Mouse (Mus musculus) kidney, embryonic 14.5 days (tissue): ENCODE results near the gene 1700069L16Rik. TPM values are rescaled to one million over a fixed set of nuclear protein-coding genes. Genes with fewer than 3 reads are reported as not detected.

ENCODE experiments used
- ATAC-seq: fragments of 200-750 bp; cut with Nextera tagmentation; 2 replicates; pipeline ENCODE4 v1.8.0; 2017; ENCODE audit warnings: moderate number of reproducible peaks, mild to moderate bottlenecking, moderate TSS enrichment, moderate library complexity; ENCODE audit not compliant: low FRiP score, low TSS enrichment
- H3K27ac ChIP-seq: fragments of 300-500 bp; sonication (generic); 2 replicates; pipeline ENCODE4 v1.5.1; 2014; ENCODE audit warnings: low read depth, mild to moderate bottlenecking, low read length, moderate library complexity, mixed read lengths
- H3K27me3 ChIP-seq: fragments of 300-500 bp; sonication (generic); 2 replicates; pipeline ENCODE4 v1.6.1; 2014; ENCODE audit warnings: mild to moderate bottlenecking, low read length; ENCODE audit not compliant: control insufficient read depth, insufficient read depth
- H3K36me3 ChIP-seq: fragments of 300-500 bp; sonication (generic); 2 replicates; pipeline ENCODE4 v1.6.1; 2014; ENCODE audit warnings: low read length, mixed read lengths; ENCODE audit not compliant: control insufficient read depth, insufficient read depth
- H3K4me1 ChIP-seq: fragments of 300-500 bp; sonication (generic); 2 replicates; pipeline ENCODE4 v1.6.1; 2014; ENCODE audit warnings: low read length, mixed read lengths; ENCODE audit not compliant: control insufficient read depth, insufficient read depth
- H3K4me2 ChIP-seq: fragments of 300-500 bp; sonication (generic); replicated peaks from 2 replicates; pipeline ENCODE4 v1.6.1; 2014; ENCODE audit warnings: low read depth, mild to moderate bottlenecking, low read length
- H3K4me3 ChIP-seq: fragments of 300-500 bp; sonication (generic); 2 replicates; pipeline ENCODE4 v1.5.1; 2014; ENCODE audit warnings: mild to moderate bottlenecking, low read length
- H3K9ac ChIP-seq: fragments of 300-500 bp; sonication (generic); 2 replicates; pipeline ENCODE4 v1.6.1; 2014; ENCODE audit warnings: low read depth, mild to moderate bottlenecking, low read length, moderate library complexity
- H3K9me3 ChIP-seq: fragments of 300-500 bp; sonication (generic); 2 replicates; pipeline ENCODE4 v1.6.1; 2016; ENCODE audit warnings: low read length; ENCODE audit not compliant: control insufficient read depth
- WGBS: fragments of 180-500 bp; shearing (Covaris S2); extraction: QIAGEN DNeasy Blood & Tissue Kit; methylation state at CpG from one replicate; pipeline ENCODE4 v1.1.7; 2014; 5-methylcytosine and 5-hydroxymethylcytosine counted together
- polyA plus RNA-seq: library from polyadenylated mRNA; unstranded; fragments of >200 nt; fragmentation: Nextera tagmentation; extraction: Ambion mirVana; gene quantifications from 2 replicates; pipeline ENCODE4 v1.2.1, GENCODE M21; 2014

1700069L16Rik gene
- polyA plus RNA-seq, 1 experiment from 2014 or later: not detected

DNA sequence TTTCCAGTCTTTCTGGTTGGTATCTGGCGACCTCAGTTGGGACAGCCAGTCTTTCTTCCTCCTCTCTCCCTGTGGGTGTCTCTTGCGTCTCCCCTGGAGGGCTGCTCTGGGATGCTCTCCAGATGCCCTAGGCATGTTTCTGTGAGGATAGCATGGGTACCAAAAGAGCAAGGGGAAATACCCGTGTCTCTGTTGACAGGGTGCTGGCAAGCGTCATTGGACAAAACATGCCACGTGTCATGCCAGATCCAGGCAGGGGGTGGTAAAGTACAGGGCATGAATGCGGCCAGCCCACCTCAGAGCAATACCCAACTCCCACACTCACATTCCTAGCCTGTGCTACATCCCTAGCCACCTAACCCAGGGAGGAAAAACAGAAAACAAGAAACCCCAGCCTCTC lies 2.0 kb upstream of the 1700069L16Rik start:
- Histone ChIP-seq H3K27me3 (no peaks in the 10 kb centered on the region), H3K9ac (no peak overlapping the region), H3K4me1 (no peaks in the 10 kb centered on the region), H3K27ac (no peak overlapping the region), H3K4me3 (no peak overlapping the region), H3K36me3 (no peaks in the 10 kb centered on the region), H3K4me2 (no peak overlapping the region), H3K9me3 (no peaks in the 10 kb centered on the region)
- WGBS: 80% methylated on average over 6 of the region's 6 CpGs
- no peak for ATAC-seq

DNA sequence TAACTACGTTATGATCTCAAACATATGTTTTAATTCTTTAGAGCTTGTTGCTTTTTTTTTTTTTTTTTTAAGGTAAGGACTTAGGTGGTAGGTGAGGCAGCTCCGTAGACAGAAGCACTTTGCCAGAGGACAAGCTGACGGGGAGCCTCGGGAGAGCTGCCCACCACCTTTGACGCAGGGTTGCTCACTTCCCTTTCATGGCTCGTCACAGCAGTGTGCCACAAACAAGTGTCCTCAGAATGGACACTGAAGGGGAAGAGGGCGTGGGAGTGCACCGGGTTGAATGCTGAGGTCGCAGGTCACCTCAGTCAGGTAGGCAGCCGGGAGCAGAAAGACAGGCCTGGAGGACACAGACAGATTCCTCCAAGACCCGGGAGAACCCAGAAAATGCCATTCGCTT lies 845 bp upstream of the 1700069L16Rik start:
- no peak overlapping the region for H3K4me3 ChIP-seq
- H3K4me2 ChIP-seq: no peak overlapping the region
- 54% methylated on average over 12 of the region's 12 CpGs for WGBS
- H3K9ac ChIP-seq: no peak overlapping the region
- no peaks in the 10 kb centered on the region for H3K36me3 ChIP-seq
- H3K27me3 ChIP-seq: no peaks in the 10 kb centered on the region
- ATAC-seq: no peak
- H3K9me3 ChIP-seq: no peaks in the 10 kb centered on the region
- no peaks in the 10 kb centered on the region for H3K4me1 ChIP-seq
- H3K27ac ChIP-seq: no peak overlapping the region

DNA sequence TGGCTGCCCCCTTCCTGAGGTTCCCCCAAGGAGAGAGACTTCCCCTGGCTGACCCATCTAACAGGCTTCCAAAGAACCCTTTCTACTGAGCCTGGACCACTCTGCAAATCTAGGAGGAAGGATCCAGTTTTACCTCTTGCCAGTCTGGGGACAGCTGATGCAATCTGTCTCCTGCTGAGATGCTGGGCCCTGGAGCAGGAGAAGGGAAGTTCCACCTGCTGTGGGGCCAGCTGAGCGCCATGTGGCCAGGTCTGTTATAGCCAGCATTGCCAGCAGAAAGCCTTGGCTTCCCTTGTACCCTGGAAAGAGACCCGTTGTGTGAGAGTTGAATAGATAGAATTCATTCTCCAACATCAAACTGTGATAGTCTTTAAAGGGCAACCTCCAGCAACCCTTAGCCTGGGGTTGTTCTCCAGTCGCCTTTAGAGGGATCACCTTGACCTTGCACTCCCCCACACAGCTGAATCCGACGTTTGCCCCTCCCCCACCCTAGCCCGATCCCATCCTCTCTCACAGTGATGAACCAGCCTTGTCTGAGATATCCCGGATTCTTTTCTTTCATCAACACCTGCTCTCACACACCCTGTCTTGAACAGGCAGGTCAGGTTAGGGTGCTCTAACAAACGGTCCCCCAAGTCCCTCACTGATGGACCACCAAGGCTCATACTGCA lies 870 bp downstream of the 1700069L16Rik start:
- no peaks in the 10 kb centered on the region for H3K9me3 ChIP-seq
- no peak overlapping the region for H3K9ac ChIP-seq
- no peaks in the 10 kb centered on the region for H3K36me3 ChIP-seq
- ATAC-seq: no peak
- 36% methylated on average over 8 of the region's 8 CpGs for WGBS
- H3K27ac ChIP-seq: no peak overlapping the region
- H3K4me3 ChIP-seq: no peak overlapping the region
- no peak overlapping the region for H3K4me2 ChIP-seq
- no peaks in the 10 kb centered on the region for H3K4me1 ChIP-seq
- H3K27me3 ChIP-seq: no peaks in the 10 kb centered on the region

DNA sequence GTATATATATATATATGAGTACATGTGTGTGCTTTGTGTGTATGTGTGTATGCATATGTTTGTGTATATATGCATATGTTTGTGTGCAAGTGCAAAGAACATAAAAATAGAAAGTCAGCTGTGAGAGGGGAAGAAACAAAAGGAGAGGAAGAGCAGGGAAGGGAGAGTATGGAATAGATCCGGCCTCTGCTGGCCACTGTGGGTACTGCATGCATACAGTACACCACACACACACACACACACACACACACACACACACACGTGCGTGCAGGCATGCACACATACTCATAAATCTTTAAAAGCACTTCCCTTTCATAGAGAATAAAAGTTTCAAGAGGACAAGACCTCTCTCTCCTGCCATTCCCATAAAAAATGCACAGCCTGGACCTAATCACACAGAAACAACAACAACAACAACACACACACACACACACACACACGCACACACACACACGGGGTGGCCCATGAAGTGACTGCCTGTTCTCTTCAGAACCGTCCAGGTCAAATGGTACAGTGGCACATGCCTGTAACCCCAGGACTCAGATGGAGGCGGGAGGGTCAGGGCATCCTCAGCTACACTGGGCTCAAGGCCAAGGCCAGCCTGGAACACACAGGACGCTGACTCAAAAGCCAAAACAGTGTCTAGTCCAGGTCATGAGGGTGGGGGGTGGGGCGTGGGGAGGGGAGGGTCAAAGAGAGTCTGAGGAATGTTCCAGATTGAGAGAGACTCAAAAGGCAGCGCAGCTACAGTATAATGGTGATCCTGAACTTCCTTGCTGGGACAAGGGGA lies 2.2 kb downstream of the 1700069L16Rik start:
- H3K27me3 ChIP-seq: no peaks in the 10 kb centered on the region
- ATAC-seq: no peak
- H3K9ac ChIP-seq: no peak overlapping the region
- H3K4me3 ChIP-seq: no peak overlapping the region
- H3K4me1 ChIP-seq: no peaks in the 10 kb centered on the region
- no peaks in the 10 kb centered on the region for H3K9me3 ChIP-seq
- WGBS: 87% methylated on average over 10 of the region's 10 CpGs
- no peaks in the 10 kb centered on the region for H3K36me3 ChIP-seq
- H3K27ac ChIP-seq: no peak overlapping the region
- no peak overlapping the region for H3K4me2 ChIP-seq

DNA sequence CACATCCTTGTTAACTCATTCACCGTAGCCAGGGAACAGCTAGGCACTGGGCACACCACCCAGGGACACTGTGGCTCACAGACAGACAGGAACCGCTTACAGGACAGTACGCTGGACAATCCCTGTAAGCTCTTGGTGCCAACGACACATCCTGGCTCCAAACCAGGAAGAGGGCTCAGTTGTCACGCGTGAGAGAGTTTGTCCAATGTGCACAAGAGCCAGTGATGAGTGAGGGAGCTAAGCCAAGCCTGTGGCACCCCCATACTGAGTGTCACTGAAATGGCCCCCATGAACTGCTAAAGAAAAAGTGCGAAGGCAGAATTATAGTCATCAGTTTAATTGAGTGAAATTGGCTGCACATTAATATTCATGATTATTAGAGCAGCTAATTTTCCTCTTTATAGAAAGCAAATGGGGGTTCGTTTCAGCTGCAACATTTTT lies 5.3 kb downstream of the 1700069L16Rik start:
- 83% methylated on average over 8 of the region's 8 CpGs for WGBS
- Histone ChIP-seq H3K36me3 (no peaks in the 10 kb centered on the region), H3K4me1 (no peaks in the 10 kb centered on the region)

DNA sequence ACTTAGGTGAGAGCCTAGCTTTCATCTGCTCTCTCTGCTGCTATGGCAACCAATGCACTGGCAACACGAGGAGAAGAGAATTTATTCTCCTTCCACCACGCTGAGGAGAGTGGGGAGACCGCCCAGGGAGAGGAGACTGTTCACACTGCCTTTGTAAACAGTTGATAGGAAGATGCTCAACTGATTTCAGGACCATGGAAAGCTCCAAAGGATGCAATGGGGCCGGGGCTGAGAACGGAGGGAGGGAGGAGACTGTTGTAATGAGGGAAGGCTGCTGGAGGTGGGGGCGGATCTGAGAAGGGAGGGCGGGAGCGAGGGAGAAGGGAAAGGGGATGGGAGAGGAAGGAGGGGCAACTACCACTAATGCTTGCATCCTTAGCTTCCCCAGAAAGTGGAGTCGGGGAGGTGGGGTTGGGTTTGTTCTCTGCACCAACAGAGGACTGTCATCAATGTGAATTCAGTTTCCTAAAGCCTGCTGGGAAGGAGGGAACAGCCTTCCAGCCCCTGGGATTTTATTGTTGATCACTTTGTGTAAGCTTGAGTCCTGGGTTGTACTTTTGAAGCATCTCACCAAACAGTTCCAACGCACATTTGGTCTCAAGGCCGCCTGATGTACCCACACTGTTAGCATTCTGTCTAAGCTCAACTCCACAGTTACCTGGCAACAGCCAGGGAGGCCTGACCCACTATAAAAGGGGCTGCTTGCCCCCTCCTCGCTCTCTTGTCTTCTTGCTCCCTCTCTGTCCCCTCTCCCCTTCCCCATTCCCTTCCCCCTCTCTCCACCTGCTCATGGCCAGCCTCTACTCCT lies 7.8 kb downstream of the 1700069L16Rik start:
- Histone ChIP-seq H3K4me3 (no peak overlapping the region), H3K4me1 (no peaks in the 10 kb centered on the region), H3K27ac (no peak overlapping the region), H3K27me3 (no peaks in the 10 kb centered on the region), H3K4me2 (no peak overlapping the region), H3K9me3 (no peaks in the 10 kb centered on the region), H3K9ac (no peak overlapping the region), H3K36me3 (no peaks in the 10 kb centered on the region)
- WGBS: 10% methylated on average over 11 of the region's 12 CpGs
- peak; percentile 80 for ATAC-seq

More for the DNA sequence above, 5.3 kb downstream of the 1700069L16Rik start:
- Histone ChIP-seq H3K4me3 (no peak overlapping the region), H3K9me3 (no peaks in the 10 kb centered on the region), H3K27ac (no peak overlapping the region), H3K9ac (no peak overlapping the region), H3K4me2 (no peak overlapping the region), H3K27me3 (no peaks in the 10 kb centered on the region)
- no peak for ATAC-seq

DNA sequence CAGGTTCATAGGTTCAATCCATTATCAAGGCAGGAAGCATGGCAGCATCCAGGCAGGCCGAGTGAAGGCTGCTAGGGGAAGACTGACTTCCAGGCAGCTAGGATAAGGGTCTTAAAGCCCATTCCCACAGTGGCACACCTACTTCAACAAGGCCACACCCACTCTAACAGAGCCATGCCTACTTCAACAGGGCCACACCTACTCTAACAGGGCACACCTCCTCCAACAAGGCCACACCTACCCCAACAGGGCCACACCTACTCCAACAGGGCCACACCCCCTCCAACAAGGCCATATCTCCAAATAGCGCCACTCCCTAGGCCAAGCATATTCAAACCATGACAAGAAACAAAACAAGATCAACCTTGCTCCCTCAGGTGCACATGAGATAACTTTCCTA lies 11.7 kb downstream of the 1700069L16Rik start:
- Histone ChIP-seq H3K36me3 (no peaks in the 10 kb centered on the region), H3K4me1 (no peaks in the 10 kb centered on the region), H3K27me3 (no peaks in the 10 kb centered on the region), H3K4me3 (no peak overlapping the region), H3K9me3 (no peaks in the 10 kb centered on the region), H3K4me2 (no peak overlapping the region), H3K9ac (no peak overlapping the region), H3K27ac (no peak overlapping the region)
- ATAC-seq: no peak
- 69% methylated on average over 2 of the region's 2 CpGs for WGBS

DNA sequence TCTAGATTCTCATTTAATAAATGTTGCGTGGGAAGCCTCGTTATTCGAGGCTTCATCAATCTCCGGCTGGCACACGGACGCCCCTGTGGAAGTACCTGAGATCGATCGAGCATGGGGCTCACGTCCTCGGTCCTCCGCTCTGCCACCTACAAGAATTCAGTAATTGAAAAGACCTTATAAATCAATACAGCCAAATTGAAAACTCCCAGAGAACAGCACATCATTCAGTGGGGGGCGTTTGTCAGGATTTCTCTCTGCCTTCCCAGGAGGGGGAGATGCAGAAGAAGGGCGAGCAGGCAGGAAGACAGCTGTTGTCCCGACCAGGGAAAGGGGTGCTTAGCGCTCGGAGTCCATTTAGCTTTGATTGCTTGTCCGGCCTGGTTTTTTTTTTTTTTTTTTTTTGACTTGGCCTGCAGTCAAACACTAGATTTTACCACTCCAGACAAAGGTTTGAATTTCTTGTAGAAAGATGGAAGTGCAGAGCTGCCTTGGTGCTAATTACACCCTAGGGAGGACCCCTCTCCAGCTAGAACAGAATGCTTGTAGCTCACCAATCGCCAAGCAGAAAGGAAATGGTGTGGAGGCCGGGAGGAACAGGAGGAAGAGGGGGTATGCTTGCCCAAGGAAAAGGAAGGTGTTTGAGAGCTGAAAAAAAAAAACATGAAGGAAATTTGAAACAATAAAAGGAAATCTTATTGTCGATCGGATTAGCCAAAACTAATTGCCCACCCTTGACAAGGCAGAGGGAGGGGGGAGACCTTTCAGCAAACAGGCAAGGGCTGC lies 20.6 kb downstream of the 1700069L16Rik start:
- no peak for ATAC-seq
- H3K9me3 ChIP-seq: no peaks in the 10 kb centered on the region
- no peak overlapping the region for H3K4me2 ChIP-seq
- no peaks in the 10 kb centered on the region for H3K4me1 ChIP-seq
- H3K27me3 ChIP-seq: no peaks in the 10 kb centered on the region
- H3K27ac ChIP-seq: peak overlapping the region; percentile 2; the same call in 1 of the 2 replicates
- 41% methylated on average over 21 of the region's 21 CpGs for whole genome bisulfite sequencing
- H3K36me3 ChIP-seq: no peaks in the 10 kb centered on the region
- no peak overlapping the region for H3K9ac ChIP-seq
- H3K4me3 ChIP-seq: no peak overlapping the region
